Mouse (Mus musculus) CH12.LX (cell line): Measurements from ENCODE around the gene Ndufs2. TPM values are rescaled to one million over a fixed set of nuclear protein-coding genes. Genes with fewer than 3 reads are reported as not detected.

Source experiments
- DNase-seq: peaks from one replicate; pipeline ENCODE4 v3.0.0-alpha.2; 2013; ENCODE audit errors: extremely low read depth
- H3K27ac ChIP-seq: 2 replicates; pipeline ENCODE4 v1.5.1; 2012; ENCODE audit warnings: low read depth, mild to moderate bottlenecking, control low read depth, moderate library complexity; ENCODE audit not compliant: insufficient read depth
- H3K27me3 ChIP-seq: replicated peaks from 2 replicates; pipeline ENCODE3; 2012; ENCODE audit warnings: inconsistent platforms
- H3K36me3 ChIP-seq, 2 experiments: replicated peaks in 1 of 2; 2 replicates each; pipeline versions ENCODE3 to v1.6.1; 2012; ENCODE audit warnings: inconsistent platforms in 1 of 2, low read length in 1 of 2, mild to moderate bottlenecking in 1 of 2, mixed read lengths in 1 of 2, moderate library complexity in 1 of 2; ENCODE audit not compliant: control insufficient read depth in 1 of 2, insufficient read depth in 1 of 2
- H3K4me1 ChIP-seq, 2 experiments: 2 replicates each; pipeline ENCODE4 v1.6.1; 2012; ENCODE audit warnings: inconsistent platforms in 1 of 2, moderate library complexity in 1 of 2; ENCODE audit not compliant: insufficient read depth in 2 of 2, control insufficient read depth in 1 of 2
- H3K4me2 ChIP-seq: 2 replicates; pipeline ENCODE4 v1.6.1; 2012; ENCODE audit warnings: low read depth, mild to moderate bottlenecking, control low read depth; ENCODE audit not compliant: poor library complexity, insufficient read depth, severe bottlenecking
- H3K4me3 ChIP-seq, 3 experiments: fragments of 150-350 bp in 1 of 3; sonication (generic) in 1 of 3; replicated peaks in 1 of 3; 2 replicates each; pipeline versions ENCODE3 to v1.5.1; 2011 to 2012; ENCODE audit warnings: low read depth in 2 of 3, low read length in 2 of 3, mild to moderate bottlenecking in 2 of 3, moderate library complexity in 2 of 3, control low read depth in 1 of 3, improper control_type of control experiment in 1 of 3, inconsistent platforms in 1 of 3, mixed read lengths in 1 of 3; ENCODE audit not compliant: poor library complexity in 1 of 3
- H3K79me2 ChIP-seq: replicated peaks from 2 replicates; pipeline ENCODE4 v1.6.1; 2012; ENCODE audit warnings: mild to moderate bottlenecking, moderate library complexity; ENCODE audit not compliant: control insufficient read depth, poor library complexity, insufficient read depth, severe bottlenecking; ENCODE audit errors: extremely low read depth
- H3K9ac ChIP-seq: 2 replicates; pipeline ENCODE4 v1.6.1; 2012; ENCODE audit warnings: low read depth, mild to moderate bottlenecking, control low read depth, moderate library complexity; ENCODE audit not compliant: insufficient read depth
- H3K9me3 ChIP-seq: replicated peaks from 2 replicates; pipeline ENCODE3; 2012; ENCODE audit warnings: low read length, inconsistent platforms, mixed read lengths
- CHD1 ChIP-seq: IDR thresholded peaks from 2 replicates; pipeline ENCODE4 v1.6.1; 2012; ENCODE audit warnings: low read depth, low read length, improper control_type of control experiment, inconsistent platforms
- CTCF ChIP-seq, 2 experiments: IDR thresholded peaks in 1 of 2; conservative IDR thresholded peaks in 1 of 2; 2 replicates each; pipeline ENCODE4 v1.5.1; 2011 to 2012; ENCODE audit warnings: low read depth in 2 of 2, low read length in 2 of 2, improper control_type of control experiment in 1 of 2, inconsistent platforms in 1 of 2, mild to moderate bottlenecking in 1 of 2, moderate library complexity in 1 of 2
- ETS1 ChIP-seq: conservative IDR thresholded peaks from 2 replicates; pipeline ENCODE4 v1.6.1; 2012; ENCODE audit warnings: low read depth, mild to moderate bottlenecking, inconsistent platforms, low read length, improper control_type of control experiment, moderate library complexity
- HCFC1 ChIP-seq: IDR thresholded peaks from 2 replicates; pipeline ENCODE4 v1.6.1; 2012; ENCODE audit warnings: low read depth, mild to moderate bottlenecking, inconsistent platforms, low read length, improper control_type of control experiment
- IRF4 ChIP-seq: IDR thresholded peaks from 2 replicates; pipeline ENCODE4 v1.6.1; 2014; ENCODE audit warnings: low read depth, mild to moderate bottlenecking, inconsistent platforms, low read length, improper control_type of control experiment
- JUND ChIP-seq: conservative IDR thresholded peaks from 2 replicates; pipeline ENCODE4 v1.6.1; 2011; ENCODE audit warnings: low read depth, low read length, improper control_type of control experiment
- KAT2A ChIP-seq: IDR thresholded peaks from 2 replicates; pipeline ENCODE4 v1.6.1; 2012; ENCODE audit warnings: low read length, improper control_type of control experiment, inconsistent platforms; ENCODE audit not compliant: insufficient replicate concordance
- MAFK ChIP-seq: IDR thresholded peaks from 2 replicates; pipeline ENCODE4 v1.6.1; 2011; ENCODE audit warnings: low read length, improper control_type of control experiment; ENCODE audit not compliant: insufficient replicate concordance
- MEF2A ChIP-seq: IDR thresholded peaks from 2 replicates; pipeline ENCODE4 v1.6.1; 2014; ENCODE audit warnings: low read depth, mild to moderate bottlenecking, inconsistent platforms, low read length, improper control_type of control experiment, borderline replicate concordance
- MXI1 ChIP-seq: IDR thresholded peaks from 2 replicates; pipeline ENCODE4 v1.6.1; 2011; ENCODE audit warnings: mild to moderate bottlenecking, low read depth, low read length, improper control_type of control experiment
- MYC ChIP-seq: IDR thresholded peaks from 2 replicates; pipeline ENCODE4 v1.6.1; 2011; ENCODE audit warnings: low read depth, mild to moderate bottlenecking, improper control_type of control experiment, low read length
- NELFE ChIP-seq: IDR thresholded peaks from 2 replicates; pipeline ENCODE4 v1.6.1; 2011; ENCODE audit warnings: low read depth, low read length, improper control_type of control experiment
- NRF1 ChIP-seq: IDR thresholded peaks from 2 replicates; pipeline ENCODE4 v1.6.1; 2014; ENCODE audit warnings: low read depth, mild to moderate bottlenecking, inconsistent platforms, low read length, improper control_type of control experiment, moderate library complexity
- PAX5 ChIP-seq: IDR thresholded peaks from 2 replicates; pipeline ENCODE4 v1.6.1; 2012; ENCODE audit warnings: low read length, inconsistent platforms, mixed read lengths
- POLR2A ChIP-seq: IDR thresholded peaks from 2 replicates; pipeline ENCODE4 v1.6.1; 2011; ENCODE audit warnings: low read depth, mild to moderate bottlenecking, improper control_type of control experiment, low read length
- RAD21 ChIP-seq: IDR thresholded peaks from 2 replicates; pipeline ENCODE4 v1.6.1; 2011; ENCODE audit warnings: low read depth, mild to moderate bottlenecking, low read length, improper control_type of control experiment, moderate library complexity
- SIN3A ChIP-seq: IDR thresholded peaks from 2 replicates; pipeline ENCODE4 v1.6.1; 2012; ENCODE audit warnings: low read length, improper control_type of control experiment, inconsistent platforms
- SMC3 ChIP-seq: IDR thresholded peaks from 2 replicates; pipeline ENCODE4 v1.6.1; 2011; ENCODE audit warnings: low read depth, low read length, improper control_type of control experiment
- TCF12 ChIP-seq: IDR thresholded peaks from 2 replicates; pipeline ENCODE4 v1.6.1; 2014; ENCODE audit warnings: low read depth, mild to moderate bottlenecking, inconsistent platforms, low read length, improper control_type of control experiment
- USF1 ChIP-seq: IDR thresholded peaks from 2 replicates; pipeline ENCODE4 v1.6.1; 2014; ENCODE audit warnings: low read depth, mild to moderate bottlenecking, inconsistent platforms, low read length, improper control_type of control experiment
- USF2 ChIP-seq: conservative IDR thresholded peaks from 2 replicates; pipeline ENCODE4 v1.6.1; 2011; ENCODE audit warnings: low read depth, low read length, improper control_type of control experiment
- ZC3H11A ChIP-seq: IDR thresholded peaks from 2 replicates; pipeline ENCODE4 v1.6.1; 2012; ENCODE audit warnings: low read depth, mild to moderate bottlenecking, inconsistent platforms, low read length, improper control_type of control experiment
- ZKSCAN1 ChIP-seq: IDR thresholded peaks from 2 replicates; pipeline ENCODE4 v1.6.1; 2012; ENCODE audit warnings: low read depth, inconsistent platforms, low read length, improper control_type of control experiment, borderline replicate concordance
- ZMIZ1 ChIP-seq: IDR thresholded peaks from 2 replicates; pipeline ENCODE4 v1.6.1; 2012; ENCODE audit warnings: low read depth, mild to moderate bottlenecking, inconsistent platforms, low read length, improper control_type of control experiment
- dilution Hi-C: fragments of 300-500 bp; cut with MboI; formaldehyde crosslinking; loops from 2 replicates; pipeline ENCODE4 v1.14.3; 2020; ENCODE audit warnings: low sequenced_read_pairs; ENCODE audit not compliant: extremely low pct_unique_long_range_greater_than_20kb, extremely low pct_ligation_motif_present
- in situ Hi-C: fragments of 300-500 bp; cut with MboI; formaldehyde crosslinking; loops from 3 replicates; pipeline ENCODE4 v1.14.3; 2019; ENCODE audit warnings: low sequenced_read_pairs, low pct_ligation_motif_present, low pct_unique_long_range_greater_than_20kb, mixed read lengths
- polyA plus RNA-seq: library from polyadenylated mRNA; unstranded; fragments of >175 nt; gene quantifications from 2 replicates; pipeline ENCODE4 v1.2.1, GENCODE M21; 2012; ENCODE audit warnings: low read depth; ENCODE audit not compliant: insufficient read length
- total RNA-seq, 2 experiments: library from RNA; depleted of rRNA; stranded (reverse); fragments of 300-350 nt in 1 of 2; fragments of >200 nt in 1 of 2; gene quantifications; 2 replicates each; pipeline ENCODE4 v1.2.3; 2012 to 2014

Gene Ndufs2
- total and polyA plus RNA-seq, 3 experiments = 242 to 265 (median 242) TPM

DNA sequence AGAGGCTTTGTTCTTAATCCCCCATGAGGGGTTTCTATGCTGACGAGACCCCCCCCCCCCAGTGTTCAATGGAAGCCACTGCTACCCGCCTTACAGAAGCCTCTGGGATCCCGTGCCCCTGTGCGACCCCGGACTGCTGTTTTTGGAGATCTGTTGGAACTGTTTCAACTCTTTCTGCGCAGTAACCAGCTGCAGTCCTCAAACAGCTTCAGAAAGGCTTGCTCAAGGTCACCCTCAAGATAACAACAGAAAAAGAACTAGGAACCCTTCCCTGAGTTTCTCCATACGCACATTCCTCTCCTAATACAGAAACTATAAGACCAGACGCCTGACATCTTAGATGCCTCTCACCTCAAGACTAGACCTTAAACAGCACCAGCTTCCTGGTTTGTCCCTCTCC lies 62.1 kb downstream of the Ndufs2 start:
- Histone ChIP-seq H3K4me2 (no peak overlapping the region), H3K4me1 (peaks cover 3 to 8% of the 10 kb centered on the region in 2 experiments)

DNA sequence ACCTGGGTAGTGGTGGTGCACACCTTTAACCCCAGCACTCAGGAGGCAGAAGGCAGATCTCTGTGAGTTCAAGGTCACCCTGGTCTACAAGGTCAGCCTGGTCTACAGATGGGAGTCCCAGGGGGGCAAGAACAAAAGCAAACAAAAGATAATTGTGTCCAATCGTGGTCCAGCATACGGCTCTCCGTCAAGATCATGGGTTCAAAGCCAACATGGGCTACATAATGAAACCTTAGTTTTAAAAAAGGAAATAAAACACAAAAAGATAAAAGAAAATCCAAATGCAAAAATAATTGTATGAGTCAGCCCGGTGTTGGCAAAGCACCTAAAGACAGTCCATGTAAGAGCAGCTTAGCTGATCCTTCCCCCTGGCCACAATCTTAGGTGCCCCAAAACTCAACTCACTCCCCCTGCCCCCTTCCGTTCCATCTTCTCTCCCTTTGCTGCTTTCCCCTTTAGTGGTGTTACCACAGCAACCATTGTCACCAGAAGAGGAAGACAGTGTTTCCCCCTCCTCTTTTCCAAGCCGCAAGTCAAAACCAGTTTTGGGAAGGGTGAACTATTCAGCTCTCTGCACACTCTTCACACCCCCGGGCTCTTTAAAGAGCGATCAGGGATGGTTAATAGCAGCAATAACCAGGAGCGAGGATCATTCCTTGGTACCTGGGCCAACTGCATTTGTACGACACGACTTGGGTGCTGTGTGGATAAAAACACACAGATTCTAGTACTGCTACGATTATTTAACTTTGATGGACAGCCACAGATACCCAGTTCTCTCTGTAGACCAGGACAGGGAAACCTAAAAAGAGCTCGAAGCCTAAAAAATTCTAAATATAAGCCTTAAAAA lies 63.1 kb downstream of the Ndufs2 start:
- dilution Hi-C loops = no loop called here
- H3K9ac ChIP-seq = no peak overlapping the region
- DNase-seq = no peak
- H3K4me3 ChIP-seq = no peak overlapping the region
- no peaks in the 10 kb centered on the region for H3K79me2 ChIP-seq
- no peaks in the 10 kb centered on the region for H3K36me3 ChIP-seq
- H3K27ac ChIP-seq = no peak overlapping the region
- in situ Hi-C loops = no loop called here
- H3K9me3 ChIP-seq = no peaks in the 10 kb centered on the region
- H3K4me1 ChIP-seq = peaks cover 8 to 15% of the 10 kb centered on the region in 2 experiments
- H3K27me3 ChIP-seq = no peaks in the 10 kb centered on the region
- H3K4me2 ChIP-seq = no peak overlapping the region
- TF ChIP-seq MXI1 (no peak), JUND (no peak), MAFK (no peak), ZKSCAN1 (no peak), ZC3H11A (no peak), USF2 (no peak), PAX5 (no peak), POLR2A (no peak), CHD1 (no peak), MYC (no peak), TCF12 (no peak), ZMIZ1 (no peak), ETS1 (no peak), KAT2A (no peak)

More for the DNA sequence above, 62.1 kb downstream of the Ndufs2 start:
- peaks cover 2% of the 10 kb centered on the region for H3K27me3 ChIP-seq
- no peak overlapping the region for H3K4me3 ChIP-seq
- in situ Hi-C loops (no loop called here), dilution Hi-C loops (no loop called here)
- no peaks in the 10 kb centered on the region for H3K79me2 ChIP-seq
- no peaks in the 10 kb centered on the region for H3K9me3 ChIP-seq
- no peak overlapping the region for H3K27ac ChIP-seq
- no peaks in the 10 kb centered on the region for H3K36me3 ChIP-seq
- H3K9ac ChIP-seq = no peak overlapping the region
- DNase-seq = no peak
- no peak for TF ChIP-seq ZC3H11A
- TF ChIP-seq NELFE = no peak
- no peak for TF ChIP-seq HCFC1
- TF ChIP-seq USF1 = no peak
- TF ChIP-seq CHD1 = no peak
- TF ChIP-seq SMC3 = no peak
- no peak for TF ChIP-seq IRF4
- TF ChIP-seq CTCF (conservative IDR thresholded peaks at IDR 0.05 in 1 of 2, IDR thresholded peaks at IDR 0.05 in 1 of 2; ENCODE audit: low read depth in 2 of 2, low read length in 2 of 2) = no peak
- no peak for TF ChIP-seq MYC
- no peak for TF ChIP-seq MEF2A
- no peak for TF ChIP-seq NRF1
- TF ChIP-seq RAD21 = no peak
- TF ChIP-seq ETS1 = no peak
- no peak for TF ChIP-seq SIN3A
